Mouse (Mus musculus) left cerebral cortex, adult 8-10 months (tissue): Measurements from ENCODE around the gene Kmt5b. TPM values are rescaled to one million over a fixed set of nuclear protein-coding genes. Genes with fewer than 3 reads are reported as not detected.
A peak's percentile ranks its signal among the peaks of the same experiment; 100 is the strongest.

Experiments
- DNase-seq, 2 experiments: peaks; one replicate each; pipeline ENCODE4 v3.0.0; 2022; ENCODE audit warnings: low spot score in 2 of 2
- total RNA-seq, 4 experiments: library from RNA; stranded (reverse); gene quantifications; 2 replicates each; pipeline ENCODE4 v1.2.4; 2022

Kmt5b gene
- 10 to 100 TPM; 46.2 to 53.0 (median 50.5) TPM for total RNA-seq

DNA sequence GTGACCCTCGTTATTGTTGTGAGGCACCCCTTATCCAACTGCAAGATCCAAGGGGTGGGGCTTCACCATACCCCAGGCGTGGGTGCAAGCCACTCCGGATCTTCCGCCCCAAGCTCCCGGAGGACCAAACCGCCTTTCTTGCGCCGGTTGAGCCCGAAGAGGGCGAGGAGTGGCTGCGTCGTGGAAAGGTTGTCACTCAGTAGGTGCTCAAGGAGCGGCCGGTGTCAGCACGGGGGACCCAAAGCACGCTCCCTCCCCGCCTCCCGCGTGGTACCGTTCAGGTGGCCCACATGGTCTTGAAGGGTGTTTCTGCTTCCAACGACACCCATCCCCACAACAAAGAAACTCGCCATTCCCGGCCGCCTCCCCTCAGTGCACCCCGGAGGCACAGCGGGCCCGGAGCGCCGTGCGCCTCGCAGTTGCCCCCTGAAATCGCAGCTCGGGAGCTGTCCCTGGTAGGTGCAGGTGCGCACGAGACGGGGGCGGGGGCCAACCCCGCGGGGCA lies at the start of gene Kmt5b:
Gene Kmt5b, plus strand, starts transcription at position 146 of the 505 bp plus-strand sequence.
- peak; percentile 55 to 65 for DNase-seq

DNA sequence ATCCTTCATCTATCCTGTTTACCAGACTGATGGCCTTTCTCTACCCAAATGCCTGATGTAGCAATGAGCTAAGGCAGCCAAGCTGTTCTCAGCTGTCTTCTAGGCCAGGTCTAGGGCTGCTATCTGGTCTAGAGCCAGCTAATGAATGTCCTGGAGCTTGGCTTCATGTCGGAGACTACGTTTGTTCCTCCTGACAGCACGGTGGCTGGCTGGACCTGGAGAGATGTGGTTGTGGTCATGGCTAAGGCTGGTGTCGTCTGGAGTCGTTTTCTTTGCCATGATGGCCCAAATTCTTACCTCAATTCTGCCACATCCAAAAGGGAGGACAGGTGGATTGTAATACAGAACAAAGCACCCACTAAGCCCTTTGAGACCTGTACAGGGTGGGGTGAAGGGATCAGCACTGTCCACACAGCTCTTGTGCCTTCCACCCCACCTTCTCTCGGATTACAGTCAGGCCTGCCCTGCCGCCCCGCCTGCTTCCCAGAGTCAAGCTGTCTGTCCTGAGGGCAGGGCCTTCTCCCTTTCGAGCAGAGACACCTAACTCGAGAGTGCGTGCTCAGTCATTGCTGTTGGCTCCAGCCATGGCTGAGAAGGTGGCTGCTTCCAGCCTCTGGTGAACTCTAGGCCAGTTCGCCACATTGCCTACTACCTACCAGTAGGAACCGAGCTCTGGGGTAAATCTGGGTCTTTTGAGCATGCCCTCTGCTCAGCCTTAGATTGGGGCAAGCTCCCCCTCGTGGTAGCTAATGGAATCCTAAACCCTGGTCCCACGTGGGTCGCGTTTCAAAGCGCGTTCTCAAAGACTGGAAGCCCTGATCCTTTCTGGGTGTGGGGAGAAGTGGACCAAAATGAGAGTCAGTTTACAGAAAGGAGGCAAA lies 48.5 kb upstream of the Kmt5b start:
- peak; percentile 41 to 58 for DNase-seq

DNA sequence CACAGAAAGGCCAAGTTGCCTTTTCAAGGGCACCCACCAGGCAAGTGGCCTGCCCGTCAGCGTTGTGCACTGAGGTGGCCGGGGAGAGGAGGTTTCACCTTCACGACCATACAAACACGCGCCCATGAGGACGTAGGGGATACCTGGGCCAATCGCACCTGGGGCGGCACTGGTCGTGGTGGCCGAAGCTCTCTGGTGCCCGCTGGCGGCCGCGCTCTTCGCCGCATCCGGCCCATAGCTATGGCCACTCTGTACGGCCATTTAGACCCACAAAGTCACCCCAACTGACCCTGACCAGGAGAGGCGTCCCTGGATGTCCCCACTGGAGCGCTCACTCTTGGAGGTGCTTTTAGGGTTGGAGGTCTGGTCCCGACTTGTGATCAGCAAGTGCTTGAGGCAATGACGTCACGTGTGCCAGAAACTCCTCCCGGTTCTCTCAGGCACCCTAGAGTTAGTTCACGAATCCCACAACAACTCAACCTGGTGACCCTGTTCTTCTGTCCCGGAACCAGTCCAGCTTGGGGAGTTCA lies 47.8 kb upstream of the Kmt5b start:
- DNase-seq, result peak; percentile 45 to 51

DNA sequence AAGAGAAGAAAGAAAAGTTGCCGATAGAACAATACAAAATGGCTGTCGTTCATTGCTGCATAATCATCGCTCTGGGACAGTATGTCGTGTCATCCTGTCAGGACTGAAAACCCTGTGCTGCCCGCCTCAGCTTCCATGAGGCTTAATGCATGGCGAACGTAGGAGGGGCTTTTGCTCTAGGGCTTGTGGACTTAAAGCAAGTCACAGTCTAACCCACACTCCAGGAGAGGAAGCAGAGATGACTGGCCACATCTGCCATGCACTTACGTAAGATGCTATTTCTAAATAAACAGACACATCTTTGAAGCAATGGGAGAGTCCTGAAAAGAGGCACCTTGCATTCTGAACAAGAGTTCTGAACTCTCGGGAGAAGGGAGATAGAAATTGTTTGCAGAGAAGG lies 44.1 kb upstream of the Kmt5b start:
- DNase-seq, result no peak

DNA sequence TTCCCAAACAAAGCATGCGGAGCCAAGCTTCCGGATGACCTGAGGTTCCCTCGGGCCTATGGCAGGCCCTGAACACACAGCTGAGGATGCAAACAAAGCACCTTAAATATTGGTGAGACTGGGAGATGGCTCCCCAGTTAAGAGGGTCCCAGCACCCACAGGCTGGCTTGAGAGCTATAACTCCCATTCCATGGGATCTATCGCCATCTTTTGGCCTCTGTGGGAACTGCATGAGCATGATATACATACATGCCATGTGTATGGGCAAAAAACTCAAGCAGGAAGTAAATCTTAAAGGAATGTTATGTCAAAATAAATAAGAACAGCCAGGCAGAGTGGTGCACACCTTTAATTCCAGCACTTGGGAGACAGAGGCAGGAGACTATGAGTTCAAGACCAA lies 43.3 kb upstream of the Kmt5b start:
- DNase-seq, result no peak

DNA sequence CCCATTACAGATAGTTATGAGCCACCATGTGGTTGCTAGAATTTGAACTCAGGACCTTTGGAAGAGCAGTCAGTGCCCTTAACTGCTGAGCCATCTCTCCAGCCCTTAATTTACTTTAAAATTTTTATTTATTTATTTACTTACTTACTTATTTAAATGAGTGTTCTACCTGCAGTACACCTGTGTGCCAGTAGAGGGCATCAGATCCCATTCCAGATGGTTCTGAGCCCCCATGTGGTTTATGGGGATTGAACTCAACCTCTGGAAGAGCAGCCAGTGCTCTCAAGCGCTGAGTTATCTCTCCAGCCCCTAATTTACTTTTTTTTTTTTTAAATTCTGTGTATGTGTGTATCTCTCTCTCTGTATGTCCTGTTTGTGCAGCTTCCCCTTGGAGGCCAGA lies 42.4 kb upstream of the Kmt5b start:
- no peak for DNase-seq

DNA sequence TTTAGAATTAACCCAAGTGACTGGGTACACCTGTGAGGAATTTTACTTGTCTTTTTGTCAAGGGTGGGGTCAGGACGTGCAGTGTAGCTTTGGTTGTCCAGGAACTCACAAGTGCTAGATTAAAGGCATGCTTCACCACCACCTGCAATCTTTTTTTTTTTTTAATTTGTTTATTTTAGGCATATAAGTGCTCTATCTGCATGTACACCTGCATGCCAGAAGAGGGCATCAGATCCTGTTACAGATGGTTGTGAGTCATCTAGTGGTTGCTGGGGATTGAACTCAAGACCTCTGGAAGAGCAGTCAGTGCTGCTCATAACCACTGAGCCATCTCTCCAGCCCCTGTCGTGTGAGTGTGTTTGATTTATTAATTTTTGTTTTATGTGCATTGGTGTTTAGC lies 38.3 kb upstream of the Kmt5b start:
- no peak for DNase-seq

DNA sequence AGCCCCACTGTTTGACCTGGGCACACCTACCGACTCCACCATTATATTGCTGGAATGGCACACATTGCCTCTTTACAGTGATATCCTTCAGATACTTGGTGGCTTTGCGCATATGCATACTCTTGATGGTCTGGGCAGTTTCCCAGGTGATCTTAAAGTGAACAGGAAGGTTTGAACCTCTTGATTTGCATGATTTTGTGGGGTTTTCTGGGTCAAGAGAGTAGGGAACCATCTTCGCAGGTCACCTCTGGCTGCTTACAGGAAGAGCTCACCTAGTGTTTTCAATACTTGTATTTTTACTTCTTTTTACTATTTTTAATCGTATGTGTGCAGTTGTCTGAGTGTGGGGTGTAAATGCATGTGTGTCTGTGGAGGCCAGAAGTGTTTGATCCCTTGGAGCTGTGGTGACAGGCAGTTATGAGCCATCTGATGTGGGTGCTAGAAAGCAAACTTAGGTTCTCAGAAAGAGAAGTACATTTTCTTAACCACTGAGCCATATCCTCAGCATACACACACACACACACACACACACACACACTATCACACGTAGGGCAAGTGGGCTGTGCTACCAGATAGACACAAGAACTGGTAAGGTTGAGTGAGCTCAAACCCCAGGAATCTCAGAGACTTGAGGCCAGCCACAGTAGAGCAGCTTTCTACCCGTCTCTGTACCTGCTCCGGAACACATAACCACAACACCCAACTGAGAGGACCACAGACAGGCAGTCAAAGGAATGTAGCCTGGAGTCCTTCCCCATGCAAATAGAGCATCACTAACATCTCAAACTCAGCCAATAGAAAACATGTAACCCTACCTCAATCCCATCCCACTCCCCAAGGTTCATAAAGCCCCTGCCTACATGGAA lies 36.2 kb upstream of the Kmt5b start:
- DNase-seq, result no peak

DNA sequence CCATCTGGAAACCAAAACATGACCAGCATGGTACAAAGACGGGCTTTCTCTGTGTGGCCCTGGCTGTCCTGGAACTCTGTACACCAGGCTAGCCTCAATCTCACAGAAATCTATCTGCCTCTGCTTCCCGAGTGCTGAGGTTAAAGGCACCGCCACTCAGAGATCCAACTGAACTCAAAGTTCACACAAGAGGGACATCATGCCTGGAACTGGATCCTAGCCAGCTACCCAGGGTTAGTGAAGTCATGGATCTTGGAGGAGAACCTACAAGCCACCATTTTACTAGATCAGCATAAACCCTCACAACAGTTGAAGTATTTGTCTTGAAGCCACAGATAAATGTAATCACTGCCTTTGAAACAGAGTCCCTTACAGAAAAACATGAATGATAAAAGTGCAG lies 31.2 kb upstream of the Kmt5b start:
- DNase-seq, result no peak

DNA sequence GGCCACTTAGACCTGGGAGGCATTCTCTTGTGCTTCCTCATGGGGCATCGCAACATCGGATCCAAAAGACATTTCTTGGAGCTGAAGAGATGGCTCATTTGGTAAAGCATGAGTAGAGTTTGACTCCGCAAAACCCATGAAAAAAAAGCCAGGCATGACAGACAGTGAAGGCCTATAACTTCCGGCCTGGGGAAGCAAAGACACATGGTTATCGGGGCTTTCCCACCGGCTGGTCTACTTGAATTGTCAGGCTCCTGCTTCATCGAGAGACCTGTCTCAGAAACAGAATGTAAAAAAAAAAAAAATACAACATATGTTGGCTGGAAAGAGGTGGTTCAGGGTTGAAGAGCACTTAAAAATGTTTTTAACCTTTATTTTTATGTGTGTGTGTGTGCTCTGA lies 27.6 kb upstream of the Kmt5b start:
- DNase-seq, result no peak

DNA sequence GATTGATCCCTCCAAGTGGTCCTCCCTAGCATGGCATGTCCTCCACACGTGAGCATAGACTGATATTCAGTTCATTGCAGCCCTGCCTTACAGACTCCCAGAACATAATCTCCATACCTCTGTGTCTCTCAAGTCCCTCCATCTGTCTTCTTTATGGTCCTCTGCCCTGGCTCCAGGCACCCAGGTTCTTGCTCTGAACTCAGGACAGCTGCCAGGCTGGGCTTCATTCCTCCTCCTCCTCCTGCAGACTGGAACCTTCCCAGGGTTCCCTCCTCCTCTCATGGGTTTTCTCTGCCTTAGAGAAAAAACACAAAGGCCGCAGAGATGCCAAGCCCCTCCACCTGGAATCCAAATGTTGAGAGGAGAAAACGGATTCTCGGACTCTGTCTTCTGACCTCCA lies 24.5 kb upstream of the Kmt5b start:
- DNase-seq, result no peak

DNA sequence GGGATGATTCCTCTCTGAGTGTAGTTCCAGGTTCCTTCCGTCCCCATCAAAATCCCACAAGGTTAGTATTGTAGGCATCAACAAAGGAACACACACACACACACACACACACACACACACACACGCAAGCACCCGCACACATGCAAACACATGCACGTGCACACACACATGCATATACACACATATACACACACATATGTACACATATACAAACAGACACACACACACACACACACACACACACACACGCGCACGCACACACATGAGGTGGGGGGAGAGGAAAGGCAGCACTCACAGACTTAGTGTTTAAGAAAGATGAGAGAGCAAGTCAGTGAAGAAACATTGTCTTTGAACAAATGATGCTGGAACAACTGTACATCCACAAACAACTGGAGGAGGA lies 23.9 kb upstream of the Kmt5b start:
- DNase-seq, result no peak

DNA sequence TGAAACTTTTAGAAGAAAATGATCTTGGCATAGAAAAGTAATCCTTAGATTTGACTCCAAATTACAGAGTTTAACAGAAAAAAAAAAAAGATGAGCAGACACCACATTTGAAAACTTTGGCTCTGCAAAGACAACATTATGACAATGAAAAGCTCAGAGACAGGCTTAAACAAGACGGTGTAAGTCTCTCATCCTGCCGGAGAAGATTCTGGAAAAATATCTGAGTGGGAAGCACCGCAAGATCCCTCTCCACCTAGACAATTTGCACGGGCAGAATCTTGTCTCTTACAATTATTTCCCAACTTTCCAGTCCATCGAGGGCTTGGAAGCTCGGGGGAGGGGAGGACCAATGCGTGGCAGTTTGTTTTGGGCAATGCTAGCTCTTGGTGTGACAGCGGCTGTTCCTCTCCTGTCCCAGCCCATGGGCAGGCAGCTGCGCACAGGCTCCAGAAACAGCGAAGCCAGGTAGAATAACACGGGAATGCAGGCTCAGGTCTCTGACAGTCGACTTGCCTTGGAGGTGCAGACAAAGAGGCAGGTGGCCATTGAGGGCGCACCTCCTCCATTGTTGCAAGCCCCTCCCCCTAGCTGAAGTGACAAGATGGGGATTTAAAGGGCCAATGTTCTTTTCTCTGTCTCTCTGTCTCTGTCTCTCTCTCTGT lies 23.2 kb upstream of the Kmt5b start:
- peak in 1 of 2 experiments; percentile 45 for DNase-seq

DNA sequence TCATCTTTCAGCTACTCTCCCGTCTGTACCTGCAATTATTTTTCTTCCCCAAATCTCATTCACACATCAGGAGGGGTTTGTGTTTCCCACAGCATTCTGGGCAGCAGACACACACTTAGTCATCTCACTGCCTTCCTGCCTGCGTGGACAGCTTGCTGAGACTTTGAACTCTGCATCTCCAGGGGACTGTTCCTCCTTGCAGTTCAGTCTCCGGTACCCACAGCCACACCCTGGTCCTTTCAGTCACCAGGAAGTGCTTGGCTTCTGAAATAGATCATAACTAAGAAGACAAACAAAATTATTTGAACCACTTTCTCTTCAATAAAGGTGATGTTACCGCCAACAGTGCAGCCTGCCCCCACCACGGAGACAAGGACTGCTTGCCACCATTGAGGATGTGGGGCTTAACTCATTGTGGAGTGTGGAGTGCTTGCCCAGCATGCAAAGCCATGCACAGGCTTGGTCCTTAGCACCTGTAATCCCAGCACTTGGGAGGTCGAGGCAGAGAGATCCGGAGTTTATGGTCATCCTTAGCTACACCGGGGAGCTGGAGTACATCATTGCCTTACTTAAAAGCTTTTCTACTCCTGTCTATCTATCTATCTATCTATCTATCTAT lies 14.5 kb upstream of the Kmt5b start:
- no peak for DNase-seq

DNA sequence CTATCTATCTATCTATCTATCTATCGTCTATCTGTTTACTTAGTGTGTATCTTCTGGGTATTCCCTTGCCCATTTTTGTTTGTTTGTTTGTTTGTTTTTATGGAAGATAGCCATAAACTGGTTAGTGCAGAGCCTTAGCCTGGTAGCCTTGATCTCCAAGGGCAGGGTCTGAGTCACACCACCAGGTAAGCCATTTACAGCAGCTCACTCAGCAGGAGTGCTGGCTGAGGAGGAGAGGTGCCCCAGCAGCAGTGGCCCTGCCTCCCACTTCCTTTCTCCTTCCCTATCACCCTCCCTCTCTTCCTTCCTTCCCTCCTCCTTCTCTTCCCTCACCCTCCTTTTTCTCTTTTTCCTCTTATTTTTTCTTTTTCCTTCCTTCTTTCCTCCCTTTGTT lies 14.0 kb upstream of the Kmt5b start:
- DNase-seq, result no peak

DNA sequence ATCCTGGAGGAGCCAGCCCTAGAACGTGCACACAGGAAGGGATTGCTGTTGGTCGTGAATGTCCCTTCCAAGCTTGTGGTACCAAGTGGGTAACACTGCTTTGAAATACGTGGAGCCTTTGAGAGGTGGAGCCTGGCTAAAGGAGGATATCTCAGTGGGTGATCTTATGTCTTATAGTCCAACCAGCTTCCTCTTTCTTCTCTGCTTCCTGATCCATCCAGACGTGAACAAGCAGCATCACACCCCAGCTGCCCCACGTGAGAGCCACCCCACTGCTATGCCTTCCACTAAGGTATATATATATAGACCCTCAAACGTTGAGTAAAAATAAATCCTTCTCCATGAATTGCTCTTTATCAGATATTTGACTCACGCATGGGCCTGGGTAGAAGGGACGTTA lies 13.5 kb upstream of the Kmt5b start:
- DNase-seq, result no peak

DNA sequence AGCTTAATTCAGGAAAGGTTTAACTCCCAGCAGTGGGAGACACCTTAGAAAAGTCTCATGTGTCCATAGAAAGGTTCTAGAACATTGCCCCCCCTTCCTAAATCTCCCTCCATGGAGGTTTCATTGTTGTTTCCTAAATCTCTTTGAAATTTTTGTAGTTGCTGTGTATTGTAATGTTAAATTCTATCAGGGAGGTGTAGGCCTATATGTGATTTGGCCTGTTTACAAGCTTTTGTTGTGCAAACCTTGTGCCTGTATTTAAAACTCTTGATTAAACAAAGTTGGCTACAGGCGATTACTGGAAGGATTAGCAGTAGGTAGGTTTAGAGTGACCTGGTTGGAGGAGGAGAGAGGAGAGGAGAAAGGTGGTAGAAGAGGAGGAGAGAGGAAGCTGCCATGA lies 9.4 kb upstream of the Kmt5b start:
- DNase-seq, result no peak

DNA sequence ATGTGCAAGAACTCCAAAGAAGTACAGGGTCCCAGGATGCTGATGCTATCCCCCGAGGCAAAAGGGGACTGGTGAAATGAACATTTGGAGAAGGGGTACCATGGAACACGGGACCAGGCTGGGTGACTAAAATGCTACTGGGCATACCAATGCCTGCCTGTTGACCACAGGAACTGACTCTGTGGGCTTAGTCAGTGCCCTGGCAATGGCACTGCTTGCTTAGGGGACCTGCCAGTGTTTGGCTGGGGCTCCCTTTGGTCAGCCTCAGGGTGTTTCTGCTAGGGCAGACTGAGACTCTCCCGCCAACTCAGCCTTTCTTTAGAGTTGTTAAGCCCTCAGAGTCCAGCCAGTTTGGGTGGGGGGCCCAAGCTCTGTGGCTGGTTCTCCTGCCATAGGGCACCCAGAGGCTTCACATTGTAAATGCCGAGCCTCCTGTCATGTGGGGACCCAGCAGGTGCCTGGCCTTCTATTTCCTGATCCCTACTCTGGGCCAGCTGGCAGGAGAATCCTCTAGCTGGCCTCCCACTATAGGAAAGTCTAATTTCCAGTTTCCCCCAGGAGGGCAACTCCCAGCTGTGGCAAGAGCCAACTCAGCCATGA lies 1.9 kb upstream of the Kmt5b start:
- DNase-seq, result no peak

DNA sequence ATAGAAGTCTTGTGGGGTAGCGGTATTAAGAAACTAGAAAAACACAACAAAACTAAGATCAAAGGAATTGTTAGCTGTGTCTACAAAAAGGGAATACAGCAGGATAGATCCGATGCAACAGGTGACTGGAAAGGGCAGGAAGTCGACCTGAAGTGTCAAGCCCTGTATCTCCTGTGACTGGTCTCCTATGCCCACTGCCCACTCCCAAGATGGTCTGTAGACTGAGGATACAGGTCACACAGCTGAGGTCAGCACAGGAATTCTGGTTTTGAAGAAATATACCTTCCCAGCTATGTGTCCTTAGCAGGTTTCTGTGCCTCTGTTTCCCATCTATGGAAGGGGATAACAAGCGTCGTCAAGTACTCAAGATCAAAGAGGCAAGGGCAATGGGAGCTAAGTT lies 843 bp upstream of the Kmt5b start:
- DNase-seq, result no peak
